8 mouse cellular contexts compared by ENCODE assay signal in genomic region chr10:42276507-42277345, GRCm38 (mm10). TPM values are rescaled to one million over a fixed set of nuclear protein-coding genes. Genes with fewer than 3 reads are reported as not detected.
DNase-seq lines count a peak whose midpoint lies in the region; ATAC-seq and TF ChIP-seq lines count a peak whose summit lies in the region.

TSS of gene Foxo3 (minus strand) at chr10:42276755.

- H3K4me2 ChIP-seq in forebrain, embryonic 14.5 days (ENCODE audit: low read length): peak within 1 kb of the TSS; percentile 99
- H3K4me2 ChIP-seq in liver, embryonic 16.5 days (ENCODE audit: low read depth, low read length): peak within 1 kb of the TSS; percentile 100
- peak within 1 kb of the TSS; percentile 98 for H3K4me2 ChIP-seq in neural tube, embryonic 13.5 days

- peak; percentile 70 for ATAC-seq in forebrain, embryonic 14.5 days
- peak; percentile 77 for ATAC-seq in liver, embryonic 16.5 days (ENCODE audit: low read depth)
- ATAC-seq in neural tube, embryonic 13.5 days (ENCODE audit: low read depth): peak; percentile 79

- DNase-seq in cerebellum, adult 11 months: peak; percentile 83
- peak; percentile 97 for DNase-seq in forebrain, embryonic 14.5 days (ENCODE audit: low spot score)
- DNase-seq in heart, postnatal 10 days: peak; percentile 89 to 91
- DNase-seq in large intestine, adult 2 months (ENCODE audit: low read depth, low spot score): peak; percentile 67
- peak; percentile 85 for DNase-seq in telencephalon, adult 2 months (ENCODE audit: low read depth, low spot score)

- H3K4me1 ChIP-seq in E14TG2a.4 (replicated peaks; ENCODE audit: low read depth, low read length): peaks cover 33% of the 10 kb centered on the region
- peaks cover 15% of the 10 kb centered on the region for H3K4me1 ChIP-seq in forebrain, embryonic 14.5 days (ENCODE audit: control insufficient read depth, insufficient read depth, low read length)
- peaks cover 28% of the 10 kb centered on the region for H3K4me1 ChIP-seq in liver, embryonic 16.5 days (ENCODE audit: control insufficient read depth, low read depth, low read length)
- peaks cover 39% of the 10 kb centered on the region for H3K4me1 ChIP-seq in neural tube, embryonic 13.5 days (replicated peaks)

- peak within 1 kb of the TSS; percentile 75 for H3K9ac ChIP-seq in forebrain, embryonic 14.5 days (ENCODE audit: low read length)
- H3K9ac ChIP-seq in liver, embryonic 16.5 days (ENCODE audit: low read depth, low read length): peak within 1 kb of the TSS; percentile 93
- H3K9ac ChIP-seq in neural tube, embryonic 13.5 days: peak within 1 kb of the TSS; percentile 89

- peaks cover 15% of the 10 kb centered on the region for H3K9me3 ChIP-seq in E14TG2a.4 (ENCODE audit: low read length)
- H3K9me3 ChIP-seq in forebrain, embryonic 14.5 days (replicated peaks; ENCODE audit: control insufficient read depth, low read length): no peaks in the 10 kb centered on the region
- H3K9me3 ChIP-seq in liver, embryonic 16.5 days (replicated peaks; ENCODE audit: control insufficient read depth, low read length): no peaks in the 10 kb centered on the region
- no peaks in the 10 kb centered on the region for H3K9me3 ChIP-seq in neural tube, embryonic 13.5 days

- H3K27ac ChIP-seq in forebrain, embryonic 14.5 days (ENCODE audit: low read depth, low read length): peak within 1 kb of the TSS; percentile 98
- H3K27ac ChIP-seq in liver, embryonic 16.5 days (ENCODE audit: low read length): peak within 1 kb of the TSS; percentile 96
- H3K27ac ChIP-seq in neural tube, embryonic 13.5 days (replicated peaks): peak within 1 kb of the TSS; percentile 98

- no peak for TF ChIP-seq CTCF in E14TG2a.4 (conservative IDR thresholded peaks at IDR 0.05; ENCODE audit: low read length)

- intact Hi-C loops in heart, postnatal 10 days (cut with DNase I): loop anchor here (2.0 to 5.0 kb wide), 5 partner anchors 30 to 464 kb away; no protein-coding TSS in a partner anchor

- H3K27me3 ChIP-seq in E14TG2a.4 (ENCODE audit: insufficient read depth, low read length): peaks cover 40% of the 10 kb centered on the region
- H3K27me3 ChIP-seq in forebrain, embryonic 14.5 days (replicated peaks; ENCODE audit: control insufficient read depth, insufficient read depth, low read length): 0 out of 2 replicates have a peak, but pooled peaks cover 3% of the 10 kb centered on the region
- H3K27me3 ChIP-seq in liver, embryonic 16.5 days (ENCODE audit: control insufficient read depth, insufficient read depth, low read depth, low read length): no peaks in the 10 kb centered on the region
- peaks cover 35% of the 10 kb centered on the region for H3K27me3 ChIP-seq in neural tube, embryonic 13.5 days

- H3K36me3 ChIP-seq in E14TG2a.4 (ENCODE audit: insufficient read depth, low read length): peaks cover 25% of the 10 kb centered on the region
- H3K36me3 ChIP-seq in forebrain, embryonic 14.5 days (ENCODE audit: control insufficient read depth, insufficient read depth, low read length): no peaks in the 10 kb centered on the region
- peaks cover 24% of the 10 kb centered on the region for H3K36me3 ChIP-seq in liver, embryonic 16.5 days (ENCODE audit: control insufficient read depth, insufficient read depth)
- no peaks in the 10 kb centered on the region for H3K36me3 ChIP-seq in neural tube, embryonic 13.5 days

- under 1% methylated on average over 75 of the region's 88 CpGs for WGBS in forebrain, embryonic 14.5 days
- WGBS in large intestine, adult 2 months: under 1% methylated on average over 88 of the region's 88 CpGs
- WGBS in liver, embryonic 16.5 days (ENCODE audit: insufficient replicate concordance): under 1% methylated on average over 76 of the region's 88 CpGs
- under 1% methylated on average over 71 of the region's 88 CpGs for WGBS in neural tube, embryonic 13.5 days

- peak within 1 kb of the TSS; percentile 90 for H3K4me3 ChIP-seq in E14TG2a.4 (replicated peaks; ENCODE audit: low read length)
- peak within 1 kb of the TSS; percentile 80 for H3K4me3 ChIP-seq in forebrain, embryonic 14.5 days (ENCODE audit: low read depth, low read length)
- peak within 1 kb of the TSS; percentile 100 for H3K4me3 ChIP-seq in liver, embryonic 16.5 days (ENCODE audit: low read depth, low read length)
- H3K4me3 ChIP-seq in neural tube, embryonic 13.5 days: peak within 1 kb of the TSS; percentile 83

RNA-seq across cellular contexts. Expression of gene Foxo3, which starts in this region (rescaled TPM):
- polyA plus RNA-seq in forebrain, embryonic 14.5 days (2014; fragmentation: Nextera tagmentation; extraction: Ambion mirVana): 5.4 and 5.6 TPM in 2 replicates
- total RNA-seq in heart, postnatal 10 days (2021): 10 to 100 TPM; 44.1 to 68.3 TPM
- 13.4 and 20.5 TPM in 2 replicates for polyA plus RNA-seq in large intestine, adult 2 months (2012; rRNA removed)
- 12.7 and 13.7 TPM in 2 replicates for polyA plus RNA-seq in liver, embryonic 16.5 days (2015; fragmentation: Nextera tagmentation; extraction: Ambion mirVana)
- polyA plus RNA-seq in neural tube, embryonic 13.5 days (2015; fragmentation: Nextera tagmentation; extraction: Ambion mirVana): 4.2 and 4.9 TPM in 2 replicates

Comparison
In these comparisons a context has a peak if more than half of its experiments do, and no peak if none do; other contexts are left out.
1. Peak in every context shown above with its lines: DNase-seq, ATAC-seq, H3K4me3 ChIP-seq and H3K27ac ChIP-seq.